Mouse (Mus musculus) thymus, adult 2 months (tissue): ENCODE results near the gene Kcnrg.

Experiments
- CTCF ChIP-seq: fragments of 200-500 bp; IDR thresholded peaks from 2 replicates; pipeline ENCODE4 v1.5.1; 2012; ENCODE audit warnings: mild to moderate bottlenecking, control low read depth, low read length, moderate library complexity, borderline replicate concordance; ENCODE audit not compliant: control insufficient read depth, poor library complexity, insufficient read depth; ENCODE audit errors: extremely low read depth
- POLR2A ChIP-seq: fragments of 200-500 bp; IDR thresholded peaks from 2 replicates; pipeline ENCODE4 v1.6.1; 2012; ENCODE audit warnings: mild to moderate bottlenecking, low read length, control low read depth, moderate library complexity; ENCODE audit not compliant: control insufficient read depth, poor library complexity, insufficient read depth; ENCODE audit errors: extremely low read depth

DNA sequence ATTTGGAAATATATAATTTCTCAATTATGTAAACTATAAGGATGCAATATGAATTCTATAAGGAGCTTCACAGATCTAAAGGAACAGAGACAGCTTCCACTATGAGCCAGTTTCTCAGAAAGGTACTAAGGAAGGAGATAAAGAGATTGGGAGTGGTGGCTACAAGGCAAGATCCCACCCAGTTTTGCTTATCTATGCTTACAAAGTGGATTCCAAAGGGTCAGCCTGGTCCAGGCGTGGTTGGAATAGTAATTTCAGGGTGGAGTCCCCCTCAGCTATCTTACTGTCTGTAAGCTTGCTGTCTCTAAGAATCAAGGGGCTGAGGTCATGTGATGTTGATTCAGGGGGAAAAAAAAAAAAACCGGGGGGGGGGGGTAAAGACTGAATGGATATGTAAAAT is 49.2 kb downstream of the Kcnrg start:
- TF ChIP-seq POLR2A, result no peak
- no peak for TF ChIP-seq CTCF
